Mouse (Mus musculus) MEL-GATA-1-ER (cell line): Measurements from ENCODE around the gene Fthl17b.
"Not testable (repeated sequence)": the region's sequence is repeated elsewhere in the genome, so short reads cannot be mapped to it uniquely, and the experiment has no call there.

ENCODE experiments used
- DNase-seq: peaks from one replicate; pipeline ENCODE4 v3.0.0-alpha.2; 2012; ENCODE audit warnings: low read depth; ENCODE audit errors: extremely low read depth

Fthl17b gene

GRCm38 (mm10) chrX:8962875-8963274 is at the start of gene Fthl17b:
Fthl17b (minus strand) TSS chrX:8962975.
- DNase-seq: not testable (repeated sequence)

- not testable (repeated sequence) for DNase-seq
Measured at GRCm38 (mm10) chrX:8986655-8987054, 23.9 kb upstream of the Fthl17b start, which contains the start of gene Fthl17d. Fthl17d (minus strand) TSS chrX:8986755.

DNA sequence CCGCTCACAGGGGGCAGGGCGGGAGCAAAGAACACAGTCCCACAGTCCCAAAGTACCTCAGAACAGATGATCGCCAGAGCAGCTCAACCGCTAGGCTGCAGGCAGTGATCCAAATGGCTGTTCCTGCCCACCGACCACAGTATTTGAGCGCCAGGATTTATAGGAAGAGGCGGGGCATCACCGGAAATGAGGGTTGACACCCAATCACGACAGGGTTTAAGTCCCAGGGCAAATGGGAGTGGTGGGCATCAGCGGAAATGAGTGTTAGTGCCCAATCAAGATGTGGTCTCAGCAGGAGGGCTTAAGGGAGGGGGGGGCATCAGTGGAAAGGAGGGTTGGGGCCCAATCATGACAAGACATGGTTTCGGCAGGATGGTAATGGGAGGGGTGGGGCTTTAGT is 13.7 kb upstream of the Fthl17b start, which contains the start of gene Fthl17c:
Gene Fthl17c (minus strand): TSS at position 101 of the 400 bp plus-strand sequence.
- DNase-seq: not testable (repeated sequence)

DNA sequence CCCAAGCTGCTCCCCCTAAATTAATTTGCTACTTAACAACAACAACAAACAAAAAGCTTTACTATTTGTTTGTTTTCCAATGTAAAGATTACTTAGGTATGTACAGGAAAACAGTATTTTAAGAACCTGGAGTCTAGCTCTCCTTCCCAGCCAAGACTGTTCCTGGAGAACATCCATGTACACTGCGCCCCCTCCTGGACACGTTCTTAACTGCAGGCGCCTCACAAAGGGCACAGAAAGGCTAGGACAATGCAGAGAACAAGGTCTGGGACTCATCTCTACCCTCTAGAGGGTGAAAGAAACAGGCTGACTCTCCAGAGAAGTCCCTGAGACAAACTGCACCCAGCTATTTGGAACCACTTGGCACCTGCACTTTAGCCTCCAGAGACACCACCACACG is 1.8 kb upstream of the Fthl17b start:
- not testable (repeated sequence) for DNase-seq

- not testable (repeated sequence) for DNase-seq
Measured at GRCm38 (mm10) chrX:8948130-8948805, 14.5 kb downstream of the Fthl17b start.

GRCm38 (mm10) chrX:8944041-8944440 is 18.7 kb downstream of the Fthl17b start:
- no peak for DNase-seq

- no peak for DNase-seq
Measured at GRCm38 (mm10) chrX:8927308-8927707, 35.5 kb downstream of the Fthl17b start.

- DNase-seq: no peak
Measured at GRCm38 (mm10) chrX:8921813-8922607, 40.8 kb downstream of the Fthl17b start.

- DNase-seq: no peak
Measured at GRCm38 (mm10) chrX:8921080-8921479, 41.7 kb downstream of the Fthl17b start.
